Mouse (Mus musculus) G1E (cell line): ENCODE results near the gene Cxcl14.

Experiments used
- CTCF ChIP-seq: IDR thresholded peaks from 2 replicates; pipeline ENCODE4 v1.5.1; 2012; ENCODE audit warnings: low read depth, low read length, inconsistent platforms, mixed read lengths
- GATA1 ChIP-seq: IDR thresholded peaks from 2 replicates; pipeline ENCODE4 v1.6.1; 2012; ENCODE audit warnings: borderline replicate concordance, low read length, inconsistent platforms, mixed read lengths
- GATA2 ChIP-seq: IDR thresholded peaks from 2 replicates; pipeline ENCODE4 v1.6.1; 2012; ENCODE audit warnings: low read depth, low read length, inconsistent platforms, borderline replicate concordance
- POLR2AphosphoS5 ChIP-seq: IDR thresholded peaks from 2 replicates; pipeline ENCODE4 v1.6.1; 2012; ENCODE audit warnings: low read depth, low read length, inconsistent platforms; ENCODE audit not compliant: insufficient replicate concordance
- TAL1 ChIP-seq: conservative IDR thresholded peaks from 2 replicates; pipeline ENCODE4 v1.6.1; 2012; ENCODE audit warnings: low read depth, low read length, inconsistent platforms, mixed read lengths

GRCm38 (mm10) chr13:56305058-56305457 lies 8.7 kb upstream of the Cxcl14 start:
- no peak for TF ChIP-seq CTCF
- no peak for TF ChIP-seq GATA2
- TF ChIP-seq TAL1 = no peak
- no peak for TF ChIP-seq GATA1
- TF ChIP-seq POLR2AphosphoS5 = no peak
